Mouse (Mus musculus) NIH3T3 (cell line): Measurements from ENCODE around the gene Gper1.

Experiments used
- DNase-seq: peaks from one replicate; pipeline ENCODE4 v3.0.0-alpha.2; 2012; ENCODE audit warnings: low read depth

The Gper1 gene

GRCm38 (mm10) chr5:139411665-139412314 lies 11.2 kb upstream of the Gper1 start:
- no peak for DNase-seq

- no peak for DNase-seq
These were observed 9.4 kb upstream of the Gper1 start for GRCm38 (mm10) chr5:139413545-139413944.

GRCm38 (mm10) chr5:139415001-139415400 lies 8.0 kb upstream of the Gper1 start:
- DNase-seq: no peak

- DNase-seq: peak; percentile 46
These were observed 6.0 kb upstream of the Gper1 start for GRCm38 (mm10) chr5:139416942-139417341.

GRCm38 (mm10) chr5:139417480-139417879 lies 5.5 kb upstream of the Gper1 start:
- DNase-seq: no peak

- no peak for DNase-seq
These were observed 4.8 kb upstream of the Gper1 start for GRCm38 (mm10) chr5:139418110-139418509.

GRCm38 (mm10) chr5:139418633-139419032 lies 4.3 kb upstream of the Gper1 start:
- no peak for DNase-seq

- DNase-seq: no peak
These were observed 2.2 kb downstream of the Gper1 start for GRCm38 (mm10) chr5:139425198-139425597.

GRCm38 (mm10) chr5:139427001-139427400 lies 4.0 kb downstream of the Gper1 start:
- no peak for DNase-seq

- no peak for DNase-seq
These were observed 5.0 kb downstream of the Gper1 start for GRCm38 (mm10) chr5:139427989-139428388.

- DNase-seq: no peak
These were observed 6.9 kb downstream of the Gper1 start for GRCm38 (mm10) chr5:139429818-139430341.

GRCm38 (mm10) chr5:139432333-139432732 lies 9.4 kb downstream of the Gper1 start:
- no peak for DNase-seq

GRCm38 (mm10) chr5:139432747-139433508 lies 10.0 kb downstream of the Gper1 start:
- DNase-seq: no peak

GRCm38 (mm10) chr5:139433842-139434568 lies 11.1 kb downstream of the Gper1 start:
- DNase-seq: no peak

- DNase-seq: no peak
These were observed 12.0 kb downstream of the Gper1 start for GRCm38 (mm10) chr5:139434940-139435339.

GRCm38 (mm10) chr5:139437769-139438168 lies 14.8 kb downstream of the Gper1 start:
- no peak for DNase-seq

- no peak for DNase-seq
These were observed 15.5 kb downstream of the Gper1 start for GRCm38 (mm10) chr5:139438440-139438839.

- no peak for DNase-seq
These were observed 17.5 kb downstream of the Gper1 start for GRCm38 (mm10) chr5:139440451-139440850.

GRCm38 (mm10) chr5:139440926-139441725 lies 18.2 kb downstream of the Gper1 start:
- no peak for DNase-seq

GRCm38 (mm10) chr5:139441726-139442018 lies 18.7 kb downstream of the Gper1 start:
- no peak for DNase-seq

- no peak for DNase-seq
These were observed 19.5 kb downstream of the Gper1 start for GRCm38 (mm10) chr5:139442428-139442827.

GRCm38 (mm10) chr5:139442962-139443361 lies 20.0 kb downstream of the Gper1 start:
- no peak for DNase-seq
